Mouse (Mus musculus): ENCODE data around the gene Serpinb8. TPM values are rescaled to one million over a fixed set of nuclear protein-coding genes. Genes with fewer than 3 reads are reported as not detected.

The Serpinb8 gene
- 0.21 and 0.36 TPM in 2 replicates for polyA plus RNA-seq (2015; fragmentation: Nextera tagmentation; extraction: Ambion mirVana)

DNA sequence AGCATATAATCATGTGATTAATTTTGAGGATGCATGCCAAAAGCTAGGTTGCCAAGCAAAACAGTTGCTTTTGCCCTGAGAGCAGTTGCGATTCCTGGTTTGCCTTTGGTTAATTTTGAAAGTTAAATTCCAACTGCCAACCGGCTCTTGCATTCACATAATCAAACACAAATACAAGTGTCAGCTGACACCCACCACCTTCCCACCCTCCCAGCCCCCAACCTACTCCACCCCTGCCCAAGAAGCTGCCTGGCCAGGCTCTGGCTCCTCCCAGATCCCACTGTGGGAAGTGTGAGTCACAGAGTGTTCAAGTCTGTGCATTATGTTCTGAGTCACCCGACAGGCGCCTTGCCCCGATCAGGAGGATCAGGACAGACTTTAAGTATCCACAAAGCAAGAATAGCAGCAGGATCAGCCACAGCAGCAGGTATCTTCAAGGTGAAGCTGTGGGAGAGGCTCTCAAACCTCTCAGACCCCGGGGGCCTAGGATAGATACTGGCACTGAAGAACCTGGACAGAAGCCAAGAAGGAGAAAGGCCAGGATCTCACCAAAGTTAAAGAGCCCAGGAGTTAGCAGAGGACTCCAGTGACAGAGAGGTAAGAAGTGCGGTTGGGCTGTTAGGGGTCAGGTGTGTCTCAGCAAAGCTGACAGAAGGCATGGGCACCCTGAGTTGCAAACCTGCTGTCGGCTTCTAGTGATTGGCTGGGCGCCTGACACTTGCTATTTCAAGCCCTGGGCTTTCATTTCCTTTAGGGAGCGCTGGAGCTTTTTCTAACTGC lies at the start of gene Serpinb8:
Gene Serpinb8, plus strand, starts transcription at position 316 of the 780 bp plus-strand sequence.
- no peak for ATAC-seq
- H3K4me1 ChIP-seq (replicated peaks), result no peaks in the 10 kb centered on the region
- H3K4me3 ChIP-seq (replicated peaks), result no peak within 1 kb of the TSS
- no peak within 1 kb of the TSS for H3K9ac ChIP-seq (replicated peaks)
- no peaks in the 10 kb centered on the region for H3K36me3 ChIP-seq
- no peak within 1 kb of the TSS for H3K27ac ChIP-seq
- 72% methylated on average over 10 of the region's 10 CpGs for WGBS
- no peaks in the 10 kb centered on the region for H3K9me3 ChIP-seq
- H3K27me3 ChIP-seq, result no peaks in the 10 kb centered on the region
- no peak within 1 kb of the TSS for H3K4me2 ChIP-seq (replicated peaks)

DNA sequence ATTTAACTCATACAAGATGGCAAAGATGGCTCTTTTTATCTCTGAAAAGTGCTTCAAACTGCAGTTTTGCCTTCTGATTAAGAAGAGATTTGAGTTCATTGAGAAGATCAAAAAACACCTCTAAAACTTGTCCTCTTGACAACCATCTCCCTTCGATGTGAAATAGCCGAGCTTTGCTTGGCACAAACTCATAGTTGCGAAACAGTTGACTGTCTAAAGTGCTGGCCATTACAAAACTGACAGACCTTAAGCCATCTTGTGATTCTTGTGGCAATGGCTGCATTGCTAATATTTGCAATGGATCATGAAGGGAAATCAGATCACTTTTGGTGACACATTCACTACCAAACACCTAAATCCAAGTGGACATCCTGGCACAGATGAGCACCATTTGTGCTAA lies 30.3 kb upstream of the Serpinb8 start:
- H3K4me3 ChIP-seq (replicated peaks), result no peak overlapping the region
- ATAC-seq, result no peak
- no peak overlapping the region for H3K9ac ChIP-seq (replicated peaks)
- no peak overlapping the region for H3K4me2 ChIP-seq (replicated peaks)
- H3K36me3 ChIP-seq, result no peaks in the 10 kb centered on the region
- H3K9me3 ChIP-seq, result no peaks in the 10 kb centered on the region
- WGBS, result 90% methylated on average over 3 of the region's 3 CpGs
- H3K27me3 ChIP-seq, result no peaks in the 10 kb centered on the region
- H3K4me1 ChIP-seq (replicated peaks), result no peaks in the 10 kb centered on the region
- H3K27ac ChIP-seq, result no peak overlapping the region

DNA sequence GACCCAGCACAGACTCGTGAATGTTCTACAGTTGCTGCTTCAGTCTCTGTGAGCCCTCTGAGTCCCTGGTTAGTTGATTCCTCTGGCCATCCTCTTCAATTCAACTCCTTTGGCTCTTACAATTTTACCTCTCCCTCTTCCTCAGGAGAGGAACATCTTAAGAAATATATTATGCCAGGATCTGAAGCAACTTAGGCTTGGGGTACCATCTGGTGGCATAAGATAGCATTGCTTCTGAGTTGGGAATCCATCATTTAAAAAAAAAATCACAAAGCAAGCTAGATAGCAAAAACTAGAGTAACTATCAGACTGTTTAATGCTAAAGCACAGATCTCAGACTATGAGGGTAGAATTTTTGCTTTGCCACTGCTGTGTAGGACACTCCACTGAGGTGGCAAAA lies 27.7 kb upstream of the Serpinb8 start:
- H3K4me2 ChIP-seq (replicated peaks), result no peak overlapping the region
- H3K27me3 ChIP-seq, result no peaks in the 10 kb centered on the region
- H3K9ac ChIP-seq (replicated peaks), result no peak overlapping the region
- H3K36me3 ChIP-seq, result no peaks in the 10 kb centered on the region
- no peaks in the 10 kb centered on the region for H3K4me1 ChIP-seq (replicated peaks)
- H3K27ac ChIP-seq, result no peak overlapping the region
- ATAC-seq, result no peak
- no peak overlapping the region for H3K4me3 ChIP-seq (replicated peaks)
- H3K9me3 ChIP-seq, result no peaks in the 10 kb centered on the region
- whole genome bisulfite sequencing, result 81% methylated on average over 1 of the region's 1 CpGs

DNA sequence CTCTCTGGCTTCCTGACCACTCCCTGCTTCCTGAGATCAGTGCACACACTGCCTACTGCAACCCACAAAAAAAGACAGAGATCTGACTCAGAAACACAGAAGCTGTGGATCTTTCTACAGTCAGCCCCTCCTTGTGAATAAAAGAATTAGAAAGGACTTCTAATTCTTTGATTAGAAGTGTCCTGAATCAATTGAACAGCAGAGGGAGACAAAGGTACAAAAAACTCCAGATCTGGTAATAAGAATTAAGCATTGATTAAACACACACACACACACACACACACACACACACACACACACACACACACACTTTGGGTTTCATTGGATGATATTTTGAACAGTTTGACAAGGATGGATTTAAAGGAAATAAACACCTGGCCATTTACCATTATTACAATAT lies 24.2 kb upstream of the Serpinb8 start:
- no peak overlapping the region for H3K4me3 ChIP-seq (replicated peaks)
- H3K27me3 ChIP-seq, result no peaks in the 10 kb centered on the region
- no peak for ATAC-seq
- no peak overlapping the region for H3K9ac ChIP-seq (replicated peaks)
- H3K4me2 ChIP-seq (replicated peaks), result no peak overlapping the region
- no peaks in the 10 kb centered on the region for H3K36me3 ChIP-seq
- no peak overlapping the region for H3K27ac ChIP-seq
- H3K4me1 ChIP-seq (replicated peaks), result no peaks in the 10 kb centered on the region
- no peaks in the 10 kb centered on the region for H3K9me3 ChIP-seq

DNA sequence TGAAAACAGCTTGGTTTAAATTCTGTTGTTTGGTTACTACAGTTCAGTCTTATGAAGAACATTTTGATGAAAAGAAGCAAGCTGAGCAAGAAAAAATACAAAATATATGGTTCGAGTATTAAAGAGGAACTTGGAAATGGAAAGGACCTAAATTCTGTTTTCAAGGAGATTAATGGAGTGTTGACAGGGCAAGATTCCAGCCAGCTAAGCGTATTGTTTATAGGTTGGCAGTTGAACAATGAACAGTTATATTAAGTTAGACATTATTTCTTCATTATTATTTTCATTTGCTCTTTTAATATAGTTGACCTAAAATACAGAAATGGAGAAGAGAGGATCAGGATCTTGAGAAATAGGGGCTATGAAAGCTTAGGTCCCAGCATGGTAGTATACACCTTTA lies 13.7 kb upstream of the Serpinb8 start:
- Histone ChIP-seq H3K27ac (no peak overlapping the region), H3K4me1 (replicated peaks) (no peaks in the 10 kb centered on the region), H3K36me3 (no peaks in the 10 kb centered on the region), H3K27me3 (no peaks in the 10 kb centered on the region), H3K9ac (replicated peaks) (no peak overlapping the region), H3K4me2 (replicated peaks) (no peak overlapping the region), H3K4me3 (replicated peaks) (no peak overlapping the region), H3K9me3 (no peaks in the 10 kb centered on the region)
- WGBS, result 83% methylated on average over 2 of the region's 2 CpGs
- ATAC-seq, result no peak

DNA sequence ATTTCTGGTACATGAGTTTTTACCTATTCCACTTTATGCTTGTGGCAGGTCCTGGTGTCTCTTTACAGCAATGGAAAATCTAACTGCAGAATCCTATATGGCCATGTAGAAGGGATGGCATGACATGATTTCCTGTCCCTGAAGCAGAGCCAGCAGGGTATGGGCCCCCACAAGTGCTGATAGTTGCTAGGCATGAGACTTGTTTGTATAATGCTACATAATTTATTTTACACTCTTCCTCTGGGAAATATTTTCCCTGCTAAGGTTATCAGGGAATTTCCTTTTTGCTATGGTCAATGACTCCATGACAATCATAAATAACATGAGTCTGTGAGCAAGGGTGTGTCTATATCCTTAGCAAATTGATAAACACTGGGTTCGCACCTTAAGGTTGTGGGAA lies 12.3 kb upstream of the Serpinb8 start:
- Histone ChIP-seq H3K27ac (no peak overlapping the region), H3K27me3 (no peaks in the 10 kb centered on the region), H3K9me3 (no peaks in the 10 kb centered on the region), H3K4me1 (replicated peaks) (no peaks in the 10 kb centered on the region), H3K4me3 (replicated peaks) (no peak overlapping the region), H3K9ac (replicated peaks) (no peak overlapping the region), H3K36me3 (no peaks in the 10 kb centered on the region), H3K4me2 (replicated peaks) (no peak overlapping the region)
- no peak for ATAC-seq
- 91% methylated on average over 1 of the region's 1 CpGs for WGBS

DNA sequence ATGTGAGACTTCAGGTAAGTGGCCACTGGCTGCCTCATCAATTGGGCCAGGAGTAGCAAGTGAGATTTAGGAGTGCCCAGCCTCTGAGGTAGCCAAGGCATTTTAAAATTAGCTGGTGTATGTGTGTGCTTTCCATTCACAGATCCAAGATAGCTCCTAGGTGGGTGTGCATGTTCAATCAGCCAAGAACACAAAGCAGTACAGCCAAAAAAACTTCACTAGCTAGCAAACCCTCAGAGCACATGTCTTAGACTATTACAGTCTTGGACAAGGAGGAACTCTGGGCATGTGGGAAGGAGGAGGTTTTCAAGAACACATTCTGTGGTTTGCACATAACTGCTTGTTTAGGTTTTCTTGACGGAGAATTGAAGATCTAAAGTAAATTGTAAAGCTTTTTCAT lies 8.6 kb upstream of the Serpinb8 start:
- H3K27ac ChIP-seq, result no peak overlapping the region
- no peak for ATAC-seq
- 93% methylated on average over 1 of the region's 1 CpGs for WGBS
- no peak overlapping the region for H3K4me3 ChIP-seq (replicated peaks)
- H3K4me1 ChIP-seq (replicated peaks), result no peaks in the 10 kb centered on the region
- H3K36me3 ChIP-seq, result no peaks in the 10 kb centered on the region
- no peaks in the 10 kb centered on the region for H3K9me3 ChIP-seq
- H3K4me2 ChIP-seq (replicated peaks), result no peak overlapping the region
- no peaks in the 10 kb centered on the region for H3K27me3 ChIP-seq
- no peak overlapping the region for H3K9ac ChIP-seq (replicated peaks)

DNA sequence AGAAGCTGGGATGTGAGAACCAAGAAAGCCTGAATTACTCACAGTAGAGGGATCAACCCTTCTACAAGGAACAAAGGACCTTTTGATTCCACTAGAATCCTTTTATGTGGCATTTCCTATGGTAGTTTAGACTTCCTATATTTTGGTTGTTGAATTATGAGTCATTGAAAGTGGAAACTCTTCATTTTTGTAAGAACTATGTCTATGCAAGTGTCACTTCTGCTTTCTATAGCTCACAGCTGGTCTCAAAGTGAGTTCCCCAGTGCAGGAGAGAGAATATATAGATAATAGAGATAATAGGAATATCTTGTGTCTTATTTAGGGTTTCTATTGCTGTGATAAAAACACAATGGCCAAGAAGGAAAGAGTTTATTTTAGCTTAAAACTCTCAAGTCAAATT lies 6.9 kb upstream of the Serpinb8 start:
- H3K27me3 ChIP-seq, result no peaks in the 10 kb centered on the region
- ATAC-seq, result no peak
- no peaks in the 10 kb centered on the region for H3K4me1 ChIP-seq (replicated peaks)
- H3K4me3 ChIP-seq (replicated peaks), result no peak overlapping the region
- no peak overlapping the region for H3K27ac ChIP-seq
- H3K9ac ChIP-seq (replicated peaks), result no peak overlapping the region
- H3K9me3 ChIP-seq, result no peaks in the 10 kb centered on the region
- no peaks in the 10 kb centered on the region for H3K36me3 ChIP-seq
- H3K4me2 ChIP-seq (replicated peaks), result no peak overlapping the region

DNA sequence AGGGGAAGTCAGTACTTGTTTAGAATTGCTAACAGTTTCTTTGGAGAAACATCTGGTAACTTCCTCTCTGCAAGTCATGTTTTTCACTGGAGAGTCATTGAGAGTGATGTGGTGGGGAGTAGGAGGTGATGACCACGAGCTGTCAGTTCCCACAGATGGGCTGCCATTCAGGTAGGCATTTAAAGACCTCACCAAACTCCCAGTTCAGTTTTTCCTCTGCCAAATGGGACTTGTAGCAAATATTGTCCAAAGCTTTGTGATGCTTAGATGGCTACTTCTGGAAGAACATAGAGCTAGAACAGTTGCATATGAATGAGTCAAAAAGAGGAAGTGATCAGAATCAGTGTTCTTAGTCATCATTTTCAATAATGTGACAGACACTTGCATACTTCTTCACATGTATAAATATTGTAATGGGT lies 5.8 kb upstream of the Serpinb8 start:
- no peak for ATAC-seq
- no peaks in the 10 kb centered on the region for H3K36me3 ChIP-seq
- 47% methylated on average over 1 of the region's 1 CpGs for WGBS
- H3K27me3 ChIP-seq, result no peaks in the 10 kb centered on the region
- no peaks in the 10 kb centered on the region for H3K4me1 ChIP-seq (replicated peaks)
- H3K9ac ChIP-seq (replicated peaks), result no peak overlapping the region
- H3K27ac ChIP-seq, result no peak overlapping the region
- no peaks in the 10 kb centered on the region for H3K9me3 ChIP-seq
- no peak overlapping the region for H3K4me2 ChIP-seq (replicated peaks)
- H3K4me3 ChIP-seq (replicated peaks), result no peak overlapping the region

DNA sequence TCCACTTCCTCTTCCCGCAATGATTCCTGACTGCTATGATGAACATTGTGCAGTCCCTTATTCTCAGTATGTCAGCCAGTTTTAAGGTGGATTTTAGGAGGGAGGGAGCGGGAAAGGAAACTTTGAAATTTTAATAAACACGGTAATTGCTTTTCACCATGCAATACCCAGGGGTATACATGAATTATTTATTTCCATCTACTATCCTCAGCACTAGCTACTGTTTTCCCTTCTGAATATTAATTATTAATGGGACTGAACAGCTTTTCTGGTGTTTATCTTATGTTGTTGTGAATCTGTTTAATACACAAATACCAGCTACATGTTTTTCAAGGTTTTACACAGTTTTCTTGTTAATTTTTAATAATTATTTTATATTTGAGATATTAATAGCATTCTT lies 4.9 kb upstream of the Serpinb8 start:
- Histone ChIP-seq H3K9ac (replicated peaks) (no peak overlapping the region), H3K36me3 (no peaks in the 10 kb centered on the region), H3K9me3 (no peaks in the 10 kb centered on the region), H3K4me2 (replicated peaks) (no peak overlapping the region), H3K27ac (no peak overlapping the region), H3K27me3 (no peaks in the 10 kb centered on the region), H3K4me1 (replicated peaks) (no peaks in the 10 kb centered on the region), H3K4me3 (replicated peaks) (no peak overlapping the region)
- ATAC-seq, result peak; percentile 76; the same call in 1 of the 2 replicates
- 61% methylated on average over 3 of the region's 3 CpGs for WGBS

DNA sequence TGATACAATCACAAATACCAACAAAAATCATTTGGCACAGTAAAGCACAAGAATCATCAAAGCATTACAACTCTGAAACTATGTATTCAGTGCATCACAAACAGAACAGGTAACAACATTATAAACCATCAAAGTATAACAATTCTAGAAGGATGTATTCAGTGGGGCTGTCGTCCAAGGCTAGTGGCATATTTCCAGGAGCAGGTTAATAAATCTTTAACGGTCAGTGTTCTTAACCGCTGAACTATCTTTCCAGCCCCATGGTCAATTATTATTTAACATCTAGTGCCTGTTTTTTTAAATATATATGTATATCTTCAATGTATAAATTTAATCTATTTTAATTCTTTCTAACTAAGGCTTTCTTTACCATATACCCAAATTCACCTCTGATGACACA lies 3.6 kb upstream of the Serpinb8 start:
- H3K9ac ChIP-seq (replicated peaks), result no peak overlapping the region
- no peaks in the 10 kb centered on the region for H3K27me3 ChIP-seq
- no peaks in the 10 kb centered on the region for H3K4me1 ChIP-seq (replicated peaks)
- no peaks in the 10 kb centered on the region for H3K36me3 ChIP-seq
- no peak overlapping the region for H3K4me3 ChIP-seq (replicated peaks)
- H3K9me3 ChIP-seq, result no peaks in the 10 kb centered on the region
- no peak for ATAC-seq
- H3K4me2 ChIP-seq (replicated peaks), result no peak overlapping the region
- WGBS, result 90% methylated on average over 3 of the region's 3 CpGs
- H3K27ac ChIP-seq, result no peak overlapping the region

DNA sequence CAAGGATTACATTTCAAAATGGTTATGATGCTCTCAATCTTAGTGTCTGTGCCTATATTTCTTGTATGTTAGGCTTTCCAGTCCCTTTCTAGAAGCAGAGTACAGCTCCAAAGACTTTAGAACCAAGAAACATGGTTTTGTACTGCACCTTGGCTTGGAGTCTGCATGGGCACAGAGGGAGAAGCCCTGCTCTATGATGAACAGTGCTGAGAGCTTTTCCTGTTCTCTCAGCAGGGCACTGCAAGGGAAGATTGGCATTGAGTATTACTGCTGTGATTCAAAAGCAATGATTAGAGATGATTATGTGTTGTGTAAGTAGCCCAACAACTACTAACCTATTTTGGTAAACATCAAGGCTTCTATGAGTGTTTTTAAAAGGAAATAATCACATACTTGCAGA lies 1.6 kb upstream of the Serpinb8 start:
- Histone ChIP-seq H3K27ac (no peak overlapping the region), H3K4me2 (replicated peaks) (no peak overlapping the region), H3K4me1 (replicated peaks) (no peaks in the 10 kb centered on the region), H3K4me3 (replicated peaks) (no peak overlapping the region), H3K9me3 (no peaks in the 10 kb centered on the region), H3K36me3 (no peaks in the 10 kb centered on the region), H3K27me3 (no peaks in the 10 kb centered on the region), H3K9ac (replicated peaks) (no peak overlapping the region)
- no peak for ATAC-seq

DNA sequence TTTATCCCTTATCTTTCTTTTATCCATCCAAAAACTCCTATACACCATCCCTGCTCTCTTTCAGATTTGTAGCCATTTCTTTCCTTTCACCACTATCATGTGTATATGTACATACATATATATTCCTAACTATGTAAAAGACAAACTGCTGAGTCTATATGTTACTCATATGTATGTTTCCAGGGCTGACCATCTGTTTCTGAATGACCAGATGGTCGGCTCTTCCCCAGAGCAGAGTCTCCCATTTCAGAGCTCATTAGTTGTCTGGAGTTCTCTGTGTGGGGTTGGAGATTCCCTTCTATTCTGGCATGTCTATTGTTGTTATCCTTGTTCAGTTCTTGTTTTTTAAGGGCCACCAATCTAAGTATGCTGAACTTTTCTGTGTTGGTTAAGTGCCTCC lies 1.2 kb upstream of the Serpinb8 start:
- no peak for ATAC-seq
- no peak overlapping the region for H3K4me2 ChIP-seq (replicated peaks)
- no peaks in the 10 kb centered on the region for H3K27me3 ChIP-seq
- no peaks in the 10 kb centered on the region for H3K9me3 ChIP-seq
- no peaks in the 10 kb centered on the region for H3K36me3 ChIP-seq
- H3K4me1 ChIP-seq (replicated peaks), result no peaks in the 10 kb centered on the region
- 48% methylated on average over 1 of the region's 1 CpGs for whole genome bisulfite sequencing
- H3K4me3 ChIP-seq (replicated peaks), result no peak overlapping the region
- no peak overlapping the region for H3K27ac ChIP-seq
- H3K9ac ChIP-seq (replicated peaks), result no peak overlapping the region

Measured in midbrain, embryonic 13.5 days (tissue).